Comparison of ENCODE assay signal across 8 mouse cellular contexts in genomic region chr2:71872801-71873443, GRCm38 (mm10). TPM values are rescaled to one million over a fixed set of nuclear protein-coding genes. Genes with fewer than 3 reads are reported as not detected.
A peak's percentile ranks its signal among the peaks of the same experiment; 100 is the strongest.
DNase-seq lines count a peak whose midpoint lies in the region; ATAC-seq lines count a peak whose summit lies in the region.

Gene Pdk1 (plus strand): TSS chr2:71873224.

- intact Hi-C loops in gastrocnemius, postnatal 14 days (cut with DNase I; ENCODE audit: low total_unique reads) = no loop called here
- intact Hi-C loops in left cerebral cortex, postnatal 10 days (cut with DNase I) = no loop called here

- peak; percentile 99 for DNase-seq in adrenal gland, adult (ENCODE audit: inconsistent age in 2 of 2, low spot score in 1 of 2)
- peak; percentile 97 for DNase-seq in embryo, embryonic 10.5 days (ENCODE audit: low spot score)
- peak; percentile 100 for DNase-seq in gastrocnemius, postnatal 14 days
- DNase-seq in left cerebral cortex, postnatal 10 days (ENCODE audit: extremely low spot score in 1 of 2, low spot score in 2 of 2) = peak; percentile 93 to 99
- peak; percentile 99 for DNase-seq in right cerebral cortex, postnatal 25 days
- peak; percentile 98 to 99 for DNase-seq in urinary bladder, postnatal 4 days (ENCODE audit: low spot score in 2 of 2)

- peak; percentile 93 for ATAC-seq in inflammation-experienced regulatory T-cells, adult 6 months
- peak; percentile 90 for ATAC-seq in megakaryocyte-erythroid progenitor cell, adult 5-6 weeks (replicated peaks; ENCODE audit: low FRiP score, low TSS enrichment, poor library complexity, severe bottlenecking)

RNA-seq across cellular contexts. Expression of gene Pdk1, which starts in this region (rescaled TPM):
- 10 to 100 TPM; 54.5 to 55.7 TPM for total RNA-seq in gastrocnemius, postnatal 14 days (2021)
- 10 to 100 TPM; 13.5 to 36.2 (median 20.6) TPM for polyA plus RNA-seq in inflammation-experienced regulatory T-cells, adult 6 months (2017; shearing (Covaris generic))
- 10 to 100 TPM; 31.8 to 34.8 TPM for total RNA-seq in left cerebral cortex, postnatal 10 days (2021)
- 27.9 and 38.7 TPM in 2 replicates for total RNA-seq in megakaryocyte-erythroid progenitor cell, adult 5-6 weeks (2014; fragmentation: Nextera tagmentation)
- 61.9 and 66.8 TPM in 2 replicates for total RNA-seq in megakaryocyte-erythroid progenitor cell, adult 5-6 weeks (2017)

Comparison
In these comparisons a context has a peak if more than half of its experiments do, and no peak if none do; other contexts are left out.
1. Peak in every context shown above with its lines: DNase-seq and ATAC-seq.